Mouse (Mus musculus): Measurements from ENCODE around the gene Rbfox1.

Gene Rbfox1

GRCm38 (mm10) chr16:7146454-7146853 lies 1261.3 kb downstream of the Rbfox1 start:
- DNase-seq (ENCODE audit: low spot score): no peak

GRCm38 (mm10) chr16:7147884-7148283 lies 1262.7 kb downstream of the Rbfox1 start:
- DNase-seq (ENCODE audit: low spot score): no peak

GRCm38 (mm10) chr16:7149106-7149899 lies 1264.1 kb downstream of the Rbfox1 start:
- no peak for DNase-seq (ENCODE audit: low spot score)

DNA sequence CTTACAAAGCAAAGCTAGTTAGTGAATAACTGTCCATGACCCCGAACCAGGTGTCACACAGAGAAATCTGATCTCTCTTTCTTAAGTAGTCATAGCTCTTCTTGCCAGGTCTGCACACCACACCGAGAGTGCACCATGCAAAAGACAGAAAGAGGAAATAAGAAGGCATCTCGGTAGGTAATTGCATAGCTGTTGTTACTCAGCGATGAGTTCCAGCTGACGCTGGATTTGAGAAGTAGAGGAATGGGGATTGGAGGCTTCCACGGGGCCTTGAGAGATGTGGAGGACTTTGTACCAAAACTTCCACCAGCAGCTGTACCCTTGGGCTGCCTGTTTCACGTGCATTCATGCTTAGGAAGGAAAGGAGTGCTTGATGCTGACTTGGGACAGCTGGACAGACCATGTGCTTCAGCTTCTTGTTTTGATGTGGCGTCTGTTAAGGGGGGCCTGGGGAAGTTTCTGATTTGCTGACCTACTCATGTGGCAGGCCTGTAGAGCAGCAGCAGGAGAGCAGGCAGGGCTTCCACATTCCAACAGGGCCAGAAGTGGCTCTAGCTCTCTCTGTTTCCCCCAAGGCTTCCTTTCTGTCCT lies 1265.1 kb downstream of the Rbfox1 start:
- no peak for DNase-seq (ENCODE audit: low spot score)

DNA sequence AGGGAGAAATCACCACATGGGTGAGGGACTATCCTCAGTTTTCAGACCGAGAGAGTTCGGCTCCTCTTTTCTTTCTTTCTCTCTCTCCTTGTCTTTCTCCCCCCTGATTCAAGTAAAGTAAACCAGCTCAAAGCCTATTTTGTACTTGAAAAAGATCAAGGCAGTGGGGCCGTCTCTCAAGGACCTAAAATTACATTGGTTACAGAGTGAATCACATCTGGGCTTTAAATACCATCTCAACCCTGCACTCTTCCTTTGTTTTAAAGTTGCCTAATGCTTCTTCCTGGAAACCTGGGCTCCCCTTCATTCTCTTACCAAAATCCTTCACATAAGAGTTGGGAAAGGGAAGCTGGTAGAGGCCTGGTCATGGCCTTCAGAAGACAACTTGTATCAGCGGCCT lies 1267.2 kb downstream of the Rbfox1 start:
- no peak for DNase-seq (ENCODE audit: low spot score)

- no peak for DNase-seq (ENCODE audit: low spot score)
These were observed 1269.5 kb downstream of the Rbfox1 start for GRCm38 (mm10) chr16:7154671-7155070.

- no peak for DNase-seq (ENCODE audit: low spot score)
These were observed 1274.0 kb downstream of the Rbfox1 start for GRCm38 (mm10) chr16:7158856-7159826.

GRCm38 (mm10) chr16:7159827-7160217 lies 1274.7 kb downstream of the Rbfox1 start:
- no peak for DNase-seq (ENCODE audit: low spot score)

GRCm38 (mm10) chr16:7162168-7162567 lies 1277.0 kb downstream of the Rbfox1 start:
- no peak for DNase-seq (ENCODE audit: low spot score)

DNA sequence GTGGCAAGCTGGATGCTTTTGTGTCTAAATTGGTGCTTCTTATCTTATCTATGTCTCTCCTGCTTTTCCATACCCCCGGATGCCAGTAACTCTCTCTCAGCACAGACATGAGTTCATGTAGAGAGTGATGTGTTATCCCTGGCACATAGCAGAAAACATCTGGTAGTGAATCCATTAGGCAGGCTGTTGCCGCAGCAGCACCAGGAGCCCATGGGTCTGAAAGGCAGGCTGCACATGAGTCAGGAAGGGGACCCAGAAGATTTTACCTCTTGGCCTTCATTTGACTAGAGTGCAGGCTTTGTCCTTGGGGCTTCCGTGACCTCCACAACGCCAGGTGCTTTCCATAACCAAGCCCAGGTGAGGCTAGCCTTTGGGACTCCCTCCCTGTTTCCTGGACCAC lies 1278.5 kb downstream of the Rbfox1 start:
- no peak for DNase-seq (ENCODE audit: low spot score)

GRCm38 (mm10) chr16:7164153-7164737 lies 1279.1 kb downstream of the Rbfox1 start:
- DNase-seq (ENCODE audit: low spot score): no peak

- no peak for DNase-seq (ENCODE audit: low spot score)
These were observed 1290.8 kb downstream of the Rbfox1 start for GRCm38 (mm10) chr16:7175960-7176359.

- DNase-seq (ENCODE audit: low spot score): no peak
These were observed 1302.6 kb downstream of the Rbfox1 start for GRCm38 (mm10) chr16:7187788-7188187.

DNA sequence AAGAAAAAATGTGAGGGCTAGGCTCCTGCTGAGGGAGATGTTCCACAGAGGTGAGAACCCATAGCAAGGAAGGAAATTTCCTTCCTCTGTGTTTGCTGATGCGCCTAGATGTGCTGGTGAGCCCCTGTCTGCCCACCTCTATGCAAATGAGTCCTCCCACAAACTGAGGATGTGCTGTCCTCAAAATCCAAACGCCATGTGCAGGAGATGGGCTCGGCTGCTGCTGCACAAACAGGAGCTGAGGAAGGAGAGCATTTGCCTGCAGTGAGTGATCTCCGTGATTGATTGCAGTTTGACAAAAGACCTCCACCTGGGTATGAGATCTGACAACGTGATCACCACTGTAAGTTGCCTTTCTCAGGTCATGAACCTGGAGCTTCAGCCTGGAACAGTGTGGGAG lies 1308.4 kb downstream of the Rbfox1 start:
- no peak for DNase-seq (ENCODE audit: low spot score)

GRCm38 (mm10) chr16:7197953-7198352 lies 1312.8 kb downstream of the Rbfox1 start:
- DNase-seq (ENCODE audit: low spot score): no peak

DNA sequence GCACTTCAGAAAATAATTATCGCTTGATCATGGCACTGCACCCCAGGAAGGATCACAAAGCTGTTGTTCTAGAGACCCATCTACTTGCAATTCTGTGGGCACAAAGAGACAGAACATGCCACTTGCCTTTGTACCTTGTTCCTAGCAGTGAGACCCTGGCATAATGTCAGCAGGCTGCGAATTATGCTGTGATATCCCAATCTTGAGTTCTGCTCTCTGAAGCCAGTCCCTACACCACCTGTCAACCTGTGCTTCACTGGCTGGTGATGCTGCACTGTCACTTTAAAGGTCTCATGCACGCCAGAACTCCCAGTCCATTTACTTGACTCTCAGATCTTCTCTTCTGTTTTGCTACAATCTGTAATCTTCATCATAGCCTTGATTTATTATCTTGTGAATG lies 1315.1 kb downstream of the Rbfox1 start:
- no peak for DNase-seq (ENCODE audit: low spot score)

GRCm38 (mm10) chr16:7201816-7202215 lies 1316.7 kb downstream of the Rbfox1 start:
- DNase-seq (ENCODE audit: low spot score): no peak

DNA sequence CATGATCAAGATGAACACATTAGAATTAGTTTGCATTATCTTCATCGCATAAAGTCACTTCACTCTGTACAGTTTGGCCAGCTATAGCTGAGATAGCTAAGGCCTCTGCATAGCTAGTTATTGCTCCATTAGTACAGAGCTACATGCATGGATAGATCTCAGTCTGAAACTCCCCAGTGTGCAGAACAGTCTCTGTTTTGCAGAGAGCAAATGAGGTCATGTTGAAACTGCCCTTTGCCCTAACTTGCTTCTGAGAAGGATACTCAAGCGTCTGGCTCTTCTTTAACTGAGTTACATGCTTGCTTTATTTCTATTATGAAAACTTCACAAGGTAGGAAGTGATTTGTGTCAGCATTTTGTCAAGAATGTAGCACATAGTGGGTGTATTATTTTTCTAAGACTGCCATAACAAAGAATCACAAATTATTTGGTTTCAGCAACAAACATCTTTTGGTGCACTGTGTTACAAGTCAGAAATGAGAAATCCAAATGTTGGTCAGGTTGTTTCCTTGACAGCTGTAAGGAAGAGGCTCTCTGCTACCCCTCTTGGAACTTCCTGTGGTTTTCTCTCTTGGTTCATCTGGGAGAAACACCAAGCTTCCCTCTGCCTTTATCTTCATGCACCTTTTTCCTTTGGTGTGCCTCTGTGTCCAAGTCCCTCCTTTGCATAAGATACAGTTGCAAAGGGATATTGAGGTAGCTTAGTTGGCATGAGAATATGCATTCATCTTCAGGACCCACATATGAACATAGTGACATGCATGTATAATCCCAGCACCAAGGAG lies 1321.2 kb downstream of the Rbfox1 start:
- DNase-seq (ENCODE audit: low spot score): no peak

- DNase-seq (ENCODE audit: low spot score): no peak
These were observed 1322.4 kb downstream of the Rbfox1 start for GRCm38 (mm10) chr16:7207599-7207998.

DNA sequence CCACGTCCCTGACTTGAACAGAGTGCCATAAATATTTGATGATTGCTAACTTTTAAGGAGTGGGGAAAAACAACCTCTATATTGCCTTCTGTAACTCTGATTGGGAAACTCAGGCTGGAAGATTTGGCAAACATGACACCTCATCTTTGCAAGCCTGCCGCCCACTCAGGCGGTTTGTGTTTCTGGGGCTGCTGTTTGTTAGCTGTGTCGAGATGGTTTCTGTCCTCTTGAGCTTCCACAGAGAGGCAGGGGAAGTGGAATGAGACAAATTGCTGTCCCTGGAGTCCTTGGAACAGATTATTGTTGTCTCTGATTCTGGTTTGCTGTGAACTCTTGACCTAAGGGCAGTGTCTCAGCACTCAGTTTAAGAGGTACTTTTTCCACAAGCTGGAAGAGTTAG lies 1327.6 kb downstream of the Rbfox1 start:
- no peak for DNase-seq (ENCODE audit: low spot score)

GRCm38 (mm10) chr16:7223265-7223664 lies 1338.1 kb downstream of the Rbfox1 start:
- no peak for DNase-seq (ENCODE audit: low spot score)
